Mouse (Mus musculus): ENCODE measurements around the gene Mrrf.
A peak's percentile ranks its signal among the peaks of the same experiment; 100 is the strongest.

The Mrrf gene

GRCm38 (mm10) chr2:36234526-36235368, 98.6 kb downstream of the Mrrf start:
- DNase-seq = no peak

GRCm38 (mm10) chr2:36235917-36236316, 99.7 kb downstream of the Mrrf start:
- peak; percentile 75 for DNase-seq

GRCm38 (mm10) chr2:36236889-36237288, 100.7 kb downstream of the Mrrf start:
- DNase-seq = no peak

DNA sequence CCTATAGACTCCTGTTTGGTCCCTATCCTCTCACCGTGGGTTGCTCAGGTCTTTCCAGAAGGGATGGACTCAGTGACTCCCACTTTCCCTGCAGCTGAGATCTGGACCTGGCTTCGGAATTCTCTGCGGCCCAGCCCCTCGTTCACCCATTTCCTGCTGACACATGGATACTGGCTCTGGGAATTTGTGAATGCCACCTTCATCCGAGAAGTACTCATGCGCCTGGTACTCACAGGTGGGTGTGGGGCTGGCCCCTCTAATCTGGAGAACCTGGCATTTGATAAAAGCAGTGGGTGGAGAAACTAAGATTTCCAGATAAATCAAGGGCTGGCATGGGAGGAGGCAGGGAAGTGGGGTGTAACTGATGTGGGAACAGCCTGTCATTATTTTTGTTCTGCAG, 101.4 kb downstream of the Mrrf start:
- DNase-seq = no peak

DNA sequence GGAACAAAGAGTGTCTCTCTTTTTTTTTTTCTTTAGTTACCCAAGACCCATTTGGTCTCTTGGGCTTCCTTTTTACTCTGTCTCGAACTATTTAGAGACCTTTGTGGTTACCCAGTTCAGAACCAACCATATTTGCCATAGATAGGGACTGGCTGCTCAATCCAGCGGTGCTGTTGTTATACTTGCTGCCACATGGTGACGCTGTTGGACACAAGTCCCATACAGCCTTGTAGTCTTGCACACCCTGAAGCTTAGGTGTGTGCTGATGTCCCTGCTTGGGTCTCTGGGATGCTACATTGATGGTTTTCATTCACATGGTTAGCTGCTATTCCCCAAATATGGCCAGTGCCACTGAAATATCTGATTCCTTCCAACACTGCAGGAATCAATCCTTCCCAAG, 102.3 kb downstream of the Mrrf start:
- DNase-seq = no peak

GRCm38 (mm10) chr2:36238951-36239350, 102.8 kb downstream of the Mrrf start:
- DNase-seq = no peak
